Mouse (Mus musculus) T-helper 2 cell (primary cell): Measurements from ENCODE around the gene A26c2.

ENCODE experiments used
- in situ Hi-C: fragments of 300-600 bp; cut with MboI, MseI; formaldehyde crosslinking; loops from one replicate; pipeline ENCODE4 v1.15.1; 2025; ENCODE audit warnings: high pct_unique_total_duplicates

The A26c2 gene

GRCm38 (mm10) chr7:62823573-62823972, at the start of gene A26c2:
Gene A26c2 (minus strand): TSS chr7:62823673.
- in situ Hi-C loops = no loop called here

DNA sequence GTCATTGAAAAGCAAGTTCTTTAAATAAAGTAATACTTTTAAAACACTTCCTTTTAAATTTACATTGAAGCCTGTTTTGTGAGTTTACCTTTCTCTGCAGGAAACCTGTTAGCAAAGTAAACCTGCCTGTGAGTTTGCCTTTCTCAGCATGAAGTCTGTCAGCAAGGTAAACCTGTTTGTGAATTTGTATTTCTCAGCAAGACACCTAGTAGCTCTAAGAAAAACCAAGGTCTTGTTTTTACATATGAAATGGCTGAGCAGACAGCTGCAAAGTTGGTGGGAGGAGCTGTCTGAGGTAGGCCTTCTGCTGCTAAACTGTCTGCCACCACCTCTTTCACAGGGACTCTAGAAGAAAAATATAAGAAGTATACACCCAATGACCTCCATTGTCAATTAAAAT, 28.0 kb upstream of the A26c2 start:
- in situ Hi-C loops = no loop called here
